Mouse (Mus musculus): Measurements from ENCODE around the gene Arap1. TPM values are rescaled to one million over a fixed set of nuclear protein-coding genes. Genes with fewer than 3 reads are reported as not detected.

Gene Arap1
- total and polyA plus RNA-seq, 2 experiments from 2014 or later = 6.9 to 30.0 TPM

GRCm38 (mm10) chr7:101346991-101347390 is 876 bp upstream of the Arap1 start:
- 76% methylated on average over 2 of the region's 2 CpGs for WGBS
- TF ChIP-seq CTCF (IDR thresholded peaks at IDR 0.05) = no peak
- Histone ChIP-seq H3K9me3 (ENCODE audit: low read length) (no peaks in the 10 kb centered on the region), H3K4me3 (ENCODE audit: low read depth, low read length) (no peak overlapping the region), H3K27me3 (ENCODE audit: insufficient read depth, low read length) (no peaks in the 10 kb centered on the region; the same call in 1 of the 2 replicates), H3K4me1 (ENCODE audit: insufficient read depth, low read length) (0 out of 2 replicates have a peak, but pooled peaks cover 5% of the 10 kb centered on the region), H3K27ac (ENCODE audit: low read depth, low read length) (no peak overlapping the region), H3K4me2 (ENCODE audit: low read depth, low read length, poor library complexity, severe bottlenecking) (no peak overlapping the region), H3K9ac (replicated peaks; ENCODE audit: low read length, poor library complexity, severe bottlenecking) (no peak overlapping the region), H3K36me3 (ENCODE audit: insufficient read depth, low read length) (0 out of 2 replicates have a peak, but pooled peaks cover 2% of the 10 kb centered on the region)
- ATAC-seq (ENCODE audit: low FRiP score) (no peak), DNase-seq (ENCODE audit: low spot score) (no peak)

- peak overlapping the region; percentile 69 for H3K4me2 ChIP-seq (ENCODE audit: low read depth, low read length, poor library complexity, severe bottlenecking)
- peak overlapping the region; percentile 44 for H3K4me3 ChIP-seq (ENCODE audit: low read depth, low read length)
- no peak for TF ChIP-seq CTCF (IDR thresholded peaks at IDR 0.05)
- H3K36me3 ChIP-seq (ENCODE audit: insufficient read depth, low read length) = 0 out of 2 replicates have a peak, but pooled peaks cover 2% of the 10 kb centered on the region
- 0 out of 2 replicates have a peak, but pooled peaks cover 5% of the 10 kb centered on the region for H3K4me1 ChIP-seq (ENCODE audit: insufficient read depth, low read length)
- peak; percentile 8 for DNase-seq (ENCODE audit: low spot score)
- H3K27ac ChIP-seq (ENCODE audit: low read depth, low read length) = no peak overlapping the region
- peak overlapping the region; percentile 39 for H3K9ac ChIP-seq (replicated peaks; ENCODE audit: low read length, poor library complexity, severe bottlenecking)
- no peaks in the 10 kb centered on the region; the same call in 1 of the 2 replicates for H3K27me3 ChIP-seq (ENCODE audit: insufficient read depth, low read length)
- ATAC-seq (ENCODE audit: low FRiP score) = no peak
- no peaks in the 10 kb centered on the region for H3K9me3 ChIP-seq (ENCODE audit: low read length)
- 7% methylated on average over 13 of the region's 13 CpGs for WGBS
Observed at GRCm38 (mm10) chr7:101348312-101348711, 445 bp downstream of the Arap1 start.

- Histone ChIP-seq H3K9ac (replicated peaks; ENCODE audit: low read length, poor library complexity, severe bottlenecking) (no peak overlapping the region), H3K27ac (ENCODE audit: low read depth, low read length) (peak overlapping the region; percentile 47; the same call in 1 of the 2 replicates), H3K36me3 (ENCODE audit: insufficient read depth, low read length) (no peaks in the 10 kb centered on the region), H3K4me1 (ENCODE audit: insufficient read depth, low read length) (0 out of 2 replicates have a peak, but pooled peaks cover 5% of the 10 kb centered on the region), H3K9me3 (ENCODE audit: low read length) (no peaks in the 10 kb centered on the region), H3K27me3 (ENCODE audit: insufficient read depth, low read length) (no peaks in the 10 kb centered on the region; the same call in 1 of the 2 replicates), H3K4me3 (ENCODE audit: low read depth, low read length) (no peak overlapping the region), H3K4me2 (ENCODE audit: low read depth, low read length, poor library complexity, severe bottlenecking) (no peak overlapping the region)
- 49% methylated on average over 2 of the region's 2 CpGs for WGBS
- ATAC-seq (ENCODE audit: low FRiP score) = peak; percentile 70
- DNase-seq (ENCODE audit: low spot score) = peak; percentile 79
- TF ChIP-seq CTCF (IDR thresholded peaks at IDR 0.05) = no peak
Observed at GRCm38 (mm10) chr7:101349861-101350260, 2.0 kb downstream of the Arap1 start.

GRCm38 (mm10) chr7:101352404-101352803 is 4.5 kb downstream of the Arap1 start:
- no peaks in the 10 kb centered on the region for H3K9me3 ChIP-seq (ENCODE audit: low read length)
- H3K4me1 ChIP-seq (ENCODE audit: insufficient read depth, low read length) = 0 out of 2 replicates have a peak, but pooled peaks cover 3% of the 10 kb centered on the region
- TF ChIP-seq CTCF (IDR thresholded peaks at IDR 0.05) = no peak
- H3K27me3 ChIP-seq (ENCODE audit: insufficient read depth, low read length) = no peaks in the 10 kb centered on the region
- no peak overlapping the region for H3K27ac ChIP-seq (ENCODE audit: low read depth, low read length)
- DNase-seq (ENCODE audit: low spot score) = no peak
- no peak overlapping the region for H3K9ac ChIP-seq (replicated peaks; ENCODE audit: low read length, poor library complexity, severe bottlenecking)
- no peak overlapping the region for H3K4me2 ChIP-seq (ENCODE audit: low read depth, low read length, poor library complexity, severe bottlenecking)
- WGBS = 81% methylated on average over 4 of the region's 4 CpGs
- ATAC-seq (ENCODE audit: low FRiP score) = no peak
- no peak overlapping the region for H3K4me3 ChIP-seq (ENCODE audit: low read depth, low read length)
- H3K36me3 ChIP-seq (ENCODE audit: insufficient read depth, low read length) = no peaks in the 10 kb centered on the region

- no peak overlapping the region for H3K9ac ChIP-seq (replicated peaks; ENCODE audit: low read length, poor library complexity, severe bottlenecking)
- H3K4me3 ChIP-seq (ENCODE audit: low read depth, low read length) = no peak overlapping the region
- no peak overlapping the region for H3K27ac ChIP-seq (ENCODE audit: low read depth, low read length)
- DNase-seq (ENCODE audit: low spot score) (no peak), ATAC-seq (ENCODE audit: low FRiP score) (no peak)
- 79% methylated on average over 5 of the region's 5 CpGs for whole genome bisulfite sequencing
- no peaks in the 10 kb centered on the region for H3K9me3 ChIP-seq (ENCODE audit: low read length)
- no peak overlapping the region for H3K4me2 ChIP-seq (ENCODE audit: low read depth, low read length, poor library complexity, severe bottlenecking)
- H3K27me3 ChIP-seq (ENCODE audit: insufficient read depth, low read length) = no peaks in the 10 kb centered on the region
- no peaks in the 10 kb centered on the region for H3K36me3 ChIP-seq (ENCODE audit: insufficient read depth, low read length)
- H3K4me1 ChIP-seq (ENCODE audit: insufficient read depth, low read length) = no peaks in the 10 kb centered on the region
- TF ChIP-seq CTCF (IDR thresholded peaks at IDR 0.05) = no peak
Observed at GRCm38 (mm10) chr7:101354423-101354822, 6.6 kb downstream of the Arap1 start.

GRCm38 (mm10) chr7:101355551-101356100 is 7.8 kb downstream of the Arap1 start:
- H3K27me3 ChIP-seq (ENCODE audit: insufficient read depth, low read length) = no peaks in the 10 kb centered on the region
- no peak for TF ChIP-seq CTCF (IDR thresholded peaks at IDR 0.05)
- no peak overlapping the region for H3K9ac ChIP-seq (replicated peaks; ENCODE audit: low read length, poor library complexity, severe bottlenecking)
- H3K27ac ChIP-seq (ENCODE audit: low read depth, low read length) = no peak overlapping the region
- no peak for DNase-seq (ENCODE audit: low spot score)
- no peaks in the 10 kb centered on the region for H3K9me3 ChIP-seq (ENCODE audit: low read length)
- H3K4me2 ChIP-seq (ENCODE audit: low read depth, low read length, poor library complexity, severe bottlenecking) = no peak overlapping the region
- WGBS = 90% methylated on average over 6 of the region's 6 CpGs
- ATAC-seq (ENCODE audit: low FRiP score) = no peak
- H3K4me3 ChIP-seq (ENCODE audit: low read depth, low read length) = no peak overlapping the region
- H3K36me3 ChIP-seq (ENCODE audit: insufficient read depth, low read length) = no peaks in the 10 kb centered on the region
- no peaks in the 10 kb centered on the region for H3K4me1 ChIP-seq (ENCODE audit: insufficient read depth, low read length)
